Mouse (Mus musculus): ENCODE results near the gene Mcam. TPM values are rescaled to one million over a fixed set of nuclear protein-coding genes. Genes with fewer than 3 reads are reported as not detected.

Mcam gene
- polyA plus RNA-seq, 1 experiment = 27.9 TPM

DNA sequence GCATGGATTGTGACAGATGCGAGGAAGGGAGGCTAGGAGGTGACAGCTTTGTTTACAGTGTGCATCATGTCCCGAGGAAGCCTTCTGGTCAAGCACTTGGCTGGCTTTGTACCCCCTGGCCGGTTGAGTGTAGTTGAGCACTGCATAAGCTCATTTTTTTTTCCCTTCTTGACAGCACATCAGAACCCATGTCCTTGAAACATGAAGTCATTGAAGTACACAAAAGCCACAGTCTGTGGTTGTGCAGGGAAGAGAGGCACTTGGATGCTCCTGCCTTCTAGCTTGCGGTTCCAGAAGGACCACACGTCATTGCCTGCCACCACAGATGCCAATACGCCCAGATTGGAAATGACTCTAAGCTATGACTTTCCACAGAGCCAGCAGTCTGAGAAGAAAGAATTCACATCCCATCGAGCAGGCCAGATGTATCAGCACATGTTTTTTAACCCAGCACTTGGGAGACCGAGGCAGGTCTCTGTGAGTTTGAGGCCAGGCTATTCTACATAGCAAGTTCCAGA, 14.3 kb upstream of the Mcam start:
- no peak for DNase-seq
- TF ChIP-seq CTCF (conservative IDR thresholded peaks at IDR 0.05; ENCODE audit: insufficient read depth, insufficient read length, low read depth, low read length) (no peak), POLR2A (IDR thresholded peaks at IDR 0.05; ENCODE audit: low read depth, low read length) (no peak)
- H3K36me3 ChIP-seq (ENCODE audit: control insufficient read depth, insufficient read depth, low read length) = no peaks in the 10 kb centered on the region
- no peaks in the 10 kb centered on the region for H3K27me3 ChIP-seq (replicated peaks; ENCODE audit: control insufficient read depth, insufficient read depth, low read length)
- H3K4me1 ChIP-seq (ENCODE audit: control insufficient read depth, insufficient read depth, low read length) = peaks cover 1% of the 10 kb centered on the region; the same call in 1 of the 2 replicates
- H3K4me3 ChIP-seq (ENCODE audit: insufficient read depth, low read depth, low read length) = no peak overlapping the region
- no peak overlapping the region for H3K27ac ChIP-seq (ENCODE audit: insufficient read depth, low read depth, low read length)
- WGBS = 73% methylated on average over 8 of the region's 8 CpGs

DNA sequence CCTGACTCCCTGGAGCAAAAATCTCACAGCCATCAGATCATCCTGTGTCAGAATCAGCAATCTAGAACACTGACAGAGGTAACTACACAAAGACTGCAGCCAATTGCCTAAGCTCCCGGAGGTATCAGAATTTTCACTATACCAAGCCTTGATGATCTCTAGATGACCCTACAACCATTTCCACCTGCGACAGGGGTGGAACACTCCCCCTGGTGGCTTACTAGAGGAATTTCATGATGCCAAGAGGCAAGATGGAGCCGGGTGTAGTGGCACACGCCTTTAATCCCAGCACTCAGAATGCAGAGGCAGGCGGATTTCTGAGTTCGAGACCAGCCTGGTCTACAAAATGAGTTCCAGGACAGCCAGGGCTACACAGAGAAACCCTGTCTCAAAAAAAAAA, 10.0 kb upstream of the Mcam start:
- TF ChIP-seq POLR2A (IDR thresholded peaks at IDR 0.05; ENCODE audit: low read depth, low read length) (no peak), CTCF (conservative IDR thresholded peaks at IDR 0.05; ENCODE audit: insufficient read depth, insufficient read length, low read depth, low read length) (peak; percentile 60)
- Histone ChIP-seq H3K36me3 (ENCODE audit: control insufficient read depth, insufficient read depth, low read length) (no peaks in the 10 kb centered on the region), H3K4me3 (ENCODE audit: insufficient read depth, low read depth, low read length) (no peak overlapping the region), H3K27me3 (replicated peaks; ENCODE audit: control insufficient read depth, insufficient read depth, low read length) (no peaks in the 10 kb centered on the region), H3K4me1 (ENCODE audit: control insufficient read depth, insufficient read depth, low read length) (peaks cover 16% of the 10 kb centered on the region; the same call in 1 of the 2 replicates), H3K27ac (ENCODE audit: insufficient read depth, low read depth, low read length) (no peak overlapping the region)
- DNase-seq = peak; percentile 52
- WGBS = 67% methylated on average over 6 of the region's 6 CpGs

DNA sequence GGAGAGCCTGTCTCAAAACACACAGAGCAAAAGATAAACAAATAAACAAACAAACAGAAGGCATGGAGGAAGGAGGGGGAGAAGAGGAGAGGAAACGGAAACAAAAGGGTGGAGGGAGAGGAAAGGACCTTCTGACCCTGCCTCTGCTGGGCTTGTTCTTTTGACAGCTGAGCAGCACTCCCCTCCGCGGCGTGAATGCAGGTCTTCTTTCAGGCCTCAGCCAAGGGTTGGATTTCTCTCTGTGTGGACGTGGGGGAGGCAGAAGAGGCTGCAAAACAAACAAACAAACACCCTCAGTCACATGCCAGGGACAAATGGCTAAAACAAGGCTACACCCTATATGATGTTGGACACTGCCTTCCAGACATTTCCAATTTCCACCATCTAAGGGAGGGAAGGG, 9.2 kb upstream of the Mcam start:
- no peak overlapping the region for H3K4me3 ChIP-seq (ENCODE audit: insufficient read depth, low read depth, low read length)
- peak; percentile 24 for DNase-seq
- peaks cover 16% of the 10 kb centered on the region; the same call in 1 of the 2 replicates for H3K4me1 ChIP-seq (ENCODE audit: control insufficient read depth, insufficient read depth, low read length)
- 20% methylated on average over 5 of the region's 5 CpGs for WGBS
- H3K36me3 ChIP-seq (ENCODE audit: control insufficient read depth, insufficient read depth, low read length) = no peaks in the 10 kb centered on the region
- TF ChIP-seq CTCF (conservative IDR thresholded peaks at IDR 0.05; ENCODE audit: insufficient read depth, insufficient read length, low read depth, low read length) (no peak), POLR2A (IDR thresholded peaks at IDR 0.05; ENCODE audit: low read depth, low read length) (no peak)
- H3K27me3 ChIP-seq (replicated peaks; ENCODE audit: control insufficient read depth, insufficient read depth, low read length) = no peaks in the 10 kb centered on the region
- H3K27ac ChIP-seq (ENCODE audit: insufficient read depth, low read depth, low read length) = no peak overlapping the region; the same call in 1 of the 2 replicates

DNA sequence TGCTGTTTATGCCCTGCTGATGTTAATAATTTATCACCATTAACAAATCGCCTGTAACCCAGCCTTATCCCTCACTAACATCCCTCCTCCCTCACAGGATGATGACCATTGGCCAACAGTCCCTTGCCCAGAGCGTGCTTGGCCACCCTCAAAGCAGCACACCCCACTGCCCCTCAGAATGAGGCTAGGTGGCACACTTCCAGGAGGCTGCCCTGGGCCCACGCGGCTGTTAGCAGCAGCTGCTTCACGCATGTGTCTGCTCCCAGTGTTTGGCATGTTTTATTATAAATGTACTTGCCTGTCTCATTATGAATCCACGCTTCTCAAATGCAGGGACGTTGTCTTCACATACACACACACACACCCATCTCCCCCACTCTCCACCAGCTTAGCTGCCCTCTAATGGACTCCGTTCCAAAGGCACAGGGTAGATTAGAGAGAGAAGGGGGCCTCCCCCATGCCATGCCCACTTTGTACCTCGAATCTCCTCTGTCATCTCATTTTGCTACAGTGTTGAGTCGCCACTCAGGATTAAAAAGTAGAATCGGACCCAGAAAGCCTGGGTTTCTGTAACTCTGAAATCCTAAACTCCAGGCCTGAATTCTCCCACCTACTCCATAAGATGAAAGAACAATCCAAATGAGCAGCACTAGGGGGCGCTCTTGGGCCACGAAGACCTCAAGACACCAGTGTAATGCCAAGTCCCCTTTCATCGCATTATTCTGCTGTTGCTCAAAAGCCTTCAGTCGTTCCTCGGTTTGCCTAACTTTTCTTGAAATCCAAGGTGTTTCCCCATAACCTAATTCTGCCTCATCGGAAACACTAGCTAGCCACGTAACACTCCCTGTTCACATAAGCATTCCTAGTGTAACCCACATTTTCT, 8.5 kb upstream of the Mcam start:
- DNase-seq = peak; percentile 94
- Histone ChIP-seq H3K4me3 (ENCODE audit: insufficient read depth, low read depth, low read length) (no peak overlapping the region), H3K27me3 (replicated peaks; ENCODE audit: control insufficient read depth, insufficient read depth, low read length) (no peaks in the 10 kb centered on the region), H3K27ac (ENCODE audit: insufficient read depth, low read depth, low read length) (peak overlapping the region; percentile 11; the same call in 1 of the 2 replicates), H3K36me3 (ENCODE audit: control insufficient read depth, insufficient read depth, low read length) (no peaks in the 10 kb centered on the region), H3K4me1 (ENCODE audit: control insufficient read depth, insufficient read depth, low read length) (peaks cover 16% of the 10 kb centered on the region; the same call in 1 of the 2 replicates)
- 12% methylated on average over 18 of the region's 18 CpGs for WGBS
- TF ChIP-seq CTCF (conservative IDR thresholded peaks at IDR 0.05; ENCODE audit: insufficient read depth, insufficient read length, low read depth, low read length) (peak; percentile 92), POLR2A (IDR thresholded peaks at IDR 0.05; ENCODE audit: low read depth, low read length) (no peak)

DNA sequence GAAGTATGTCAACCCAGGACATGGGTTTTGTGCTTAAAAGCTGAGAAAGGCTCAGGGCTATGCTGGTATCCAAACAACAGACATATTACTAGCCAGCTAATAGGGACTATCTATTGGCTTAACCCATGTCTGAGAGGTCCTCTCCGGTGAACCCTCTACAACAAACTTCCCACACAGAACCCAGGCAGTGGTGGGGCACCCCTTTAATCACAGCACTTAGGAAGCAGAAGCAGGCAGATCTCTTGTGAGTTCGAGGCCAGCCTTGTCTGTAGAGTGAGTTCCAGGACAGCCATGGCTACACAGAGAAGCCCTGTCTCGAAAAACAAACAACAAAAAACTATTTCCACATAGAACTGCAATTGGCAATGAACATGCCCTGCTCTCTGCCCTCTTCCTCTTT, 7.5 kb upstream of the Mcam start:
- Histone ChIP-seq H3K27ac (ENCODE audit: insufficient read depth, low read depth, low read length) (peak overlapping the region; percentile 26; the same call in 1 of the 2 replicates), H3K27me3 (replicated peaks; ENCODE audit: control insufficient read depth, insufficient read depth, low read length) (no peaks in the 10 kb centered on the region), H3K36me3 (ENCODE audit: control insufficient read depth, insufficient read depth, low read length) (no peaks in the 10 kb centered on the region), H3K4me3 (ENCODE audit: insufficient read depth, low read depth, low read length) (no peak overlapping the region), H3K4me1 (ENCODE audit: control insufficient read depth, insufficient read depth, low read length) (peaks cover 16% of the 10 kb centered on the region; the same call in 1 of the 2 replicates)
- TF ChIP-seq POLR2A (IDR thresholded peaks at IDR 0.05; ENCODE audit: low read depth, low read length) = no peak
- no peak for TF ChIP-seq CTCF (conservative IDR thresholded peaks at IDR 0.05; ENCODE audit: insufficient read depth, insufficient read length, low read depth, low read length)
- no peak for DNase-seq
- WGBS = 74% methylated on average over 3 of the region's 3 CpGs

DNA sequence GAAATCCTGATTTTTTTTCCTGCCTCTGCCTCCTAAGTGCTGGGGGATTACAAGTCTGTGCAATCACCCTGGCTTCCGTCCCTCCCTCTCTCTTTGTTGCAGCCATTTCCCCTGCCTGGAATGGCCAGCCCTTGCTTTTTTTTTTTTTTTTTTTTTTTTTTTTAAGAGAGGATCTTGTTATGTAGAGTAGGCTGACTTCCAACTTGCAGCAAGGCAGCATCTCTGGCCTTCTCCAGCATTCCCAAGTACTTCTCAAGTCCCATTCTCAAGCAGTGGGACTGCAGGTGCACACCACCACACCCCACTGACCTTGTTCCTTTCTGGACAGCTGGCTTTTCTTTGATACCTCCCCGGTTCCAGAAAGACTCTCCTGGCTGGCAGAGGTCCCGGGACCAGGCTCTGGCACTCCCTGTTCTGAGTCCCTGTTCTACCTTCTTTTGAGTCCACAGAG, 6.9 kb upstream of the Mcam start:
- no peak for TF ChIP-seq POLR2A (IDR thresholded peaks at IDR 0.05; ENCODE audit: low read depth, low read length)
- Histone ChIP-seq H3K4me3 (ENCODE audit: insufficient read depth, low read depth, low read length) (no peak overlapping the region), H3K27ac (ENCODE audit: insufficient read depth, low read depth, low read length) (no peak overlapping the region), H3K4me1 (ENCODE audit: control insufficient read depth, insufficient read depth, low read length) (peaks cover 16% of the 10 kb centered on the region; the same call in 1 of the 2 replicates), H3K36me3 (ENCODE audit: control insufficient read depth, insufficient read depth, low read length) (no peaks in the 10 kb centered on the region), H3K27me3 (replicated peaks; ENCODE audit: control insufficient read depth, insufficient read depth, low read length) (no peaks in the 10 kb centered on the region)
- WGBS = 30% methylated on average over 3 of the region's 3 CpGs
- DNase-seq = peak; percentile 88

DNA sequence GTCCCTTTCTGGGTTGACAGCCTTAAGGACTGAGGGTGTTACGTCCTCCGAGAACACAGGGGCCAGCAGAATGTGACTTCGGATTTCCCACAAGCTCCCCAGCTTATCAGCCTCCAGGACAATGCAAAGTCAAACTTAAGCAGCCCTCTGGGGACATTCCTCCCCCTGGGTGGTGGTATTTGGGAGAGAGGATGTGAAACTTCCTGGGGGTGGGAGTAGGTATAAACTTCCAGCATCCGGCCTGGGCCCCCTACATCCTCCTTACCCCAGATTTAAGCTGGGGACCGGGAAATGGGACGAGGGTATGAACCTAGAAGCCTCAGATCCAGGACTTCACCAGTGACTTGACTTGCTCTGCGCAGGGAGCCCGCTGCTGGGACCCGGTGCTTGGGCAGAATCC, 4.6 kb upstream of the Mcam start:
- TF ChIP-seq POLR2A (IDR thresholded peaks at IDR 0.05; ENCODE audit: low read depth, low read length) (no peak), CTCF (conservative IDR thresholded peaks at IDR 0.05; ENCODE audit: insufficient read depth, insufficient read length, low read depth, low read length) (no peak)
- Histone ChIP-seq H3K4me3 (ENCODE audit: insufficient read depth, low read depth, low read length) (peak overlapping the region; percentile 29), H3K4me1 (ENCODE audit: control insufficient read depth, insufficient read depth, low read length) (peaks cover 23% of the 10 kb centered on the region; the same call in 1 of the 2 replicates), H3K27ac (ENCODE audit: insufficient read depth, low read depth, low read length) (peak overlapping the region; percentile 82), H3K27me3 (replicated peaks; ENCODE audit: control insufficient read depth, insufficient read depth, low read length) (no peaks in the 10 kb centered on the region), H3K36me3 (ENCODE audit: control insufficient read depth, insufficient read depth, low read length) (no peaks in the 10 kb centered on the region)
- 37% methylated on average over 9 of the region's 9 CpGs for WGBS
- no peak for DNase-seq

Data from kidney, adult 2 months (tissue).